Mouse (Mus musculus) embryonic facial prominence, embryonic 15.5 days (tissue): ENCODE measurements around the gene 4930535I16Rik. TPM values are rescaled to one million over a fixed set of nuclear protein-coding genes. Genes with fewer than 3 reads are reported as not detected.
"Not testable (repeated sequence)": the region's sequence is repeated elsewhere in the genome, so short reads cannot be mapped to it uniquely, and the experiment has no call there.

Experiments
- ATAC-seq: fragments of 200-750 bp; cut with Nextera tagmentation; 2 replicates; pipeline ENCODE4 v1.8.0; 2017; ENCODE audit warnings: low read depth, moderate TSS enrichment; ENCODE audit not compliant: insufficient number of reproducible peaks, low FRiP score, low TSS enrichment
- H3K27ac ChIP-seq: fragments of 300-500 bp; sonication (generic); replicated peaks from 2 replicates; pipeline ENCODE4 v1.5.1; 2015; ENCODE audit warnings: mild to moderate bottlenecking, inconsistent platforms
- H3K27me3 ChIP-seq: fragments of 300-500 bp; sonication (generic); 2 replicates; pipeline ENCODE4 v1.6.1; 2015; ENCODE audit warnings: inconsistent platforms
- H3K36me3 ChIP-seq: fragments of 300-500 bp; sonication (generic); 2 replicates; pipeline ENCODE4 v1.6.1; 2015; ENCODE audit warnings: mild to moderate bottlenecking, inconsistent platforms
- H3K4me1 ChIP-seq: fragments of 300-500 bp; sonication (generic); 2 replicates; pipeline ENCODE4 v1.6.1; 2015; ENCODE audit warnings: inconsistent platforms
- H3K4me2 ChIP-seq: fragments of 300-500 bp; sonication (generic); replicated peaks from 2 replicates; pipeline ENCODE4 v1.6.1; 2015; ENCODE audit warnings: mild to moderate bottlenecking, inconsistent platforms
- H3K4me3 ChIP-seq: fragments of 300-500 bp; sonication (generic); replicated peaks from 2 replicates; pipeline ENCODE4 v1.5.1; 2015; ENCODE audit warnings: mild to moderate bottlenecking, inconsistent platforms
- H3K9ac ChIP-seq: fragments of 300-500 bp; sonication (generic); 2 replicates; pipeline ENCODE4 v1.6.1; 2015; ENCODE audit warnings: inconsistent platforms
- H3K9me3 ChIP-seq: fragments of 300-500 bp; sonication (generic); replicated peaks from 2 replicates; pipeline ENCODE4 v1.6.1; 2016; ENCODE audit warnings: inconsistent platforms
- WGBS: fragments of 180-500 bp; shearing (Covaris S2); methylation state at CpG from one replicate; pipeline ENCODE4 v1.1.7; 2015; 5-methylcytosine and 5-hydroxymethylcytosine counted together
- polyA plus RNA-seq: library from polyadenylated mRNA; unstranded; fragments of >200 nt; fragmentation: Nextera tagmentation; extraction: Ambion mirVana; gene quantifications from 2 replicates; pipeline ENCODE4 v1.2.1, GENCODE M21; 2015

The 4930535I16Rik gene
- polyA plus RNA-seq, 1 experiment from 2014 or later, result not detected

DNA sequence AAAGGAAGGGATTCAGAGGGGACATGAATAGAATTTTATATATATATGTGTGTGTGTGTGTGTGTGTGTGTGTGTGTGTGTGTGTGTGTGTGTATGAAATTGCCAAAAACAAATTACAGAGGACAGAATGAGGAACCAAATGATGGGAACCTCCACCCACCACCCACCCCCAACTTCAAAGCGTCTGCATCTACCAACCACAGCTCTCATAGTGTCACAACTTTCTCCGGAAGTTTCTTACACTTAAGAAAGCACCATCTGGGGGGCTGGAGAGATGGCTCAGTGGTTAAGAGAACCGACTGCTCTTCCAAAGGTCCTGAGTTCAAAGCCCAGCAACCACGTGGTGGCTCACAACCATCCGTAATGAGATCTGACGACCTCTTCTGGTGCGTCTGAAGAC lies 23.1 kb upstream of the 4930535I16Rik start:
- ATAC-seq, H3K4me2 ChIP-seq, H3K27ac ChIP-seq, H3K27me3 ChIP-seq, H3K4me1 ChIP-seq, H3K4me3 ChIP-seq, H3K9ac ChIP-seq, H3K9me3 ChIP-seq: not testable (repeated sequence)
- 71% methylated on average over 7 of the region's 7 CpGs for WGBS
- H3K36me3 ChIP-seq, result peaks cover 14% of the 10 kb centered on the region

DNA sequence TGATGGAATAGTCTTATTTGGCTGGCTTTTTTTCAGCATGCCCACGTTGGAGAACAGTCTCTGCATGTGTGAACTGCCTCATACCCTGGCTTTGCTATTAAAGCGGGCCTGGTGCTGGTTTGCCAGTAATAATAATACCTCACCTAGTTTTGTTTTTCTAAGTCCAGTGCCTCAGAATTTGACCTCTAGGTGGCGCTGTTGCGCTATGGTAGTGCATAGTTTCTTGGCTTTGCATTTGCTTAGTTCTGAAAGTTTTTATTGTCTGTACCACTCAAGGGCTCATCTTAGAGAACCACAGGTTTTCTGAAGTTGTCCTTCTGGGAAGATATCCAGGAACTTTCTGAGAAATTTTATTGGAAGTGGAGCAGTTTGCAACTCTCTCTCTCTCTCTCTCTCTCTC lies 22.0 kb upstream of the 4930535I16Rik start:
- H3K4me2 ChIP-seq, result no peak overlapping the region

DNA sequence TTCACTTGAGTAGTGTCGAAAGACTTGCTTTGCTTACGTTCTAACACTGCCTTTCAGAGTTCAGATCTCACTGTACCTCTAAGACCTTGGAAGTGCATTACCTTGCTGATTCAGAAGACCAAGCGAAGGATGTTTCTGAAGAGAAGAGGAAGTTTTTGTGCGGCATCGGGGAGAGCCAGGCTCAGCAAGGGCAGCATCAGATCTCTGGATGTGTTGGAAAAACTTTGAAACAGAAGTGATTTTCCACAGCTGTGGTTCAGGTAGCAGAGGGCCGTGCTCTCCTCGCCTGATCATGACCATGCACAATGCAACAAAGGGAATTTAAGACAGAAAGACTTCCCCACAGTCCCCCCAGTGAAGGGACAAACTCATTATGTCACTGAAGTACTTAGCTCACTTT lies 18.2 kb upstream of the 4930535I16Rik start:
- Histone ChIP-seq H3K9ac (no peak overlapping the region), H3K4me1 (no peaks in the 10 kb centered on the region), H3K4me2 (no peak overlapping the region), H3K4me3 (no peak overlapping the region), H3K27ac (no peak overlapping the region), H3K27me3 (no peaks in the 10 kb centered on the region), H3K9me3 (no peaks in the 10 kb centered on the region), H3K36me3 (peaks cover 53% of the 10 kb centered on the region)
- WGBS, result 85% methylated on average over 7 of the region's 7 CpGs
- ATAC-seq, result no peak

More for the DNA sequence above, 22.0 kb upstream of the 4930535I16Rik start:
- Histone ChIP-seq H3K4me3 (no peak overlapping the region), H3K27ac (no peak overlapping the region), H3K27me3 (no peaks in the 10 kb centered on the region), H3K36me3 (peaks cover 24% of the 10 kb centered on the region), H3K4me1 (no peaks in the 10 kb centered on the region), H3K9me3 (no peaks in the 10 kb centered on the region), H3K9ac (no peak overlapping the region)
- 9% methylated on average over 4 of the region's 4 CpGs for WGBS
- no peak for ATAC-seq

DNA sequence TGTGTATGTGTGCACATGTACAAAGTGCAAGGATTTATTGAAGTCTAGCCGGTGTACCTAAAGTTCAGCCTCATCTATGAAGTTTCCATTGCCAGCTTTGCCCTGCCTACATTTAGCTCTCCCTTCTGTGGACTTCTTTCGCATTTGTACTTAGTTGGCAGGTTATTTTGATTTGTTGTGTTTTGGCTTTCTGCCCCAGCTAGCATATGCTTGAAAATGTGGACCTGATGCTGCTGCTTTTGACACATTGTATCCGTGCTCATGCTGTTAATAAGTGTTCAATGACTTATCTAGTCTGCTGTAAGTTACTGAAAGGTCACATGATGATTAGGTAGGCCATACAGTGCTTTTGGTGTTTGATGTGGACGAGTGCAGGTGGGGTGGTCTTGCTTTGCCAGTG lies 16.5 kb upstream of the 4930535I16Rik start:
- H3K36me3 ChIP-seq, result peaks cover 68% of the 10 kb centered on the region
- no peak for ATAC-seq
- no peaks in the 10 kb centered on the region for H3K9me3 ChIP-seq
- no peak overlapping the region for H3K9ac ChIP-seq
- H3K4me2 ChIP-seq, result no peak overlapping the region
- H3K27ac ChIP-seq, result no peak overlapping the region
- H3K27me3 ChIP-seq, result no peaks in the 10 kb centered on the region
- 83% methylated on average over 4 of the region's 4 CpGs for WGBS
- H3K4me1 ChIP-seq, result no peaks in the 10 kb centered on the region
- H3K4me3 ChIP-seq, result no peak overlapping the region

DNA sequence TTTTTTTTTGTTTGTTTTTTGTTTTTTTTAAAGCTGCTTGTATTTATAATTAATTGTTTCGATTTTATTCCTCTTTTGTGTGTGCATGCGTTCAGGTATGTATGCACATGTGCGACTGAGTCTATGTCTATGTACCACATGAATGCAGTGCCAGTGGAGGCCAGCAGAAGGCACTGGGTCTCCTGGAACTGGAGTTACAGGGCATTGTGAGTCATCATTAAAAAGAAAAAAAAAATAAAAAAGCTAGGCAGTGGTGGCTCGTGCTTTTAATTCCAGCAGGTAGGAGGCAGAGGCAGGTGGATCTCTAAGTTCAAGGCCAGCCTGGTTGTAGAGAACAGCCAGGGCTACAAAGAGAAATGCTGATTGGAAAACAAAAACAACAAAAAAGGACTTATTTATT lies 12.2 kb upstream of the 4930535I16Rik start:
- H3K4me2 ChIP-seq, result no peak overlapping the region
- H3K9ac ChIP-seq, result no peak overlapping the region
- ATAC-seq, result no peak
- no peaks in the 10 kb centered on the region for H3K4me1 ChIP-seq
- WGBS, result 93% methylated on average over 4 of the region's 4 CpGs
- H3K27ac ChIP-seq, result no peak overlapping the region
- H3K36me3 ChIP-seq, result peaks cover 81% of the 10 kb centered on the region
- H3K4me3 ChIP-seq, result no peak overlapping the region
- H3K9me3 ChIP-seq, result no peaks in the 10 kb centered on the region
- H3K27me3 ChIP-seq, result no peaks in the 10 kb centered on the region

DNA sequence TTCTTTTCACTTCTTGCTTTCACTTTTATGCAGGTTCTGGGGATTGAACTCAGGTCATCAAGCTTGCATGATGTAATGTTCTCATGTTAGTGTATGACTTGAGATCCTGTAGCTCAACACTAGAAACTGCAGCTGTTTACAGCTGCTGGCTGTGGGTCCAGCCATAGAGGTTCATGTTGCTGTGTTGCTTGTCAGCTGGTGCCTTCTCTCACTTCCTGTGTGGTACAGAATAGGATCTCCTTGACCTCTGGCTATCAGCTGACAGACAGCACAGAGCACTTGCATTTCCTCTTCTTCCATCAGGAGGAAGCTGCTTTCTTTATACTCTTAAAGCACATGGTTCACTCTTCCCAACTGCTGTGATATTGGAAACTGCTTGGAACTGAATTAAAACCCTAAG lies 10.1 kb upstream of the 4930535I16Rik start:
- Histone ChIP-seq H3K9ac (no peak overlapping the region), H3K9me3 (no peaks in the 10 kb centered on the region), H3K4me1 (no peaks in the 10 kb centered on the region), H3K27me3 (no peaks in the 10 kb centered on the region), H3K27ac (no peak overlapping the region), H3K4me3 (no peak overlapping the region), H3K36me3 (peaks cover 78% of the 10 kb centered on the region), H3K4me2 (no peak overlapping the region)
- no peak for ATAC-seq

DNA sequence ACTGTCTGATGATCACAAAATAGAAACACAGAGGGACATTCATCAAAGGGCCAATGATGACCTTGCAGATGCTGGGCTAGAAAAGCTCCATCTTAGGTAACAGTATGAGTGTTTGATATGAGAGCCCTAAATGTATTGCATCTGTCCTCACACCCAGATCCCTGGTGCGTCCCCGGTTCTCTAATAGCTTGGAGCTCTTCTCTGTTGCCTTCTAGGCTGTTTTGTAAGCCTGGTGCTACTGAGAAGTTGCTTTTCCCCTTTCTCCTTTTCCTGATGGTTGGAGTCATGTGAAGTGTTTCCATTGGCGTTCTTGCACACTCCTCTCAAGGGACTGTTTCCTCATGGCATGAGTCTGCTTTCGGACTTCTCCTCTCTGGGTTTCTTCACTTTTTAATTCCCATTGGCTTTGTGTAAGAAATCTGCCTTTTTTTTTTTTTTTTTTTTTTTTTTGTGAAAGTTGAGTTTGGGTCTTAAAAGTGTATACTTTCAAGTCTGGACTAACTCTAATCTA lies 3.3 kb upstream of the 4930535I16Rik start:
- Histone ChIP-seq H3K9ac (no peak overlapping the region), H3K27me3 (no peaks in the 10 kb centered on the region), H3K4me1 (peaks cover 14% of the 10 kb centered on the region), H3K4me2 (no peak overlapping the region), H3K4me3 (no peak overlapping the region), H3K36me3 (peaks cover 45% of the 10 kb centered on the region), H3K27ac (no peak overlapping the region), H3K9me3 (no peaks in the 10 kb centered on the region)
- 93% methylated on average over 4 of the region's 4 CpGs for WGBS
- ATAC-seq, result no peak

DNA sequence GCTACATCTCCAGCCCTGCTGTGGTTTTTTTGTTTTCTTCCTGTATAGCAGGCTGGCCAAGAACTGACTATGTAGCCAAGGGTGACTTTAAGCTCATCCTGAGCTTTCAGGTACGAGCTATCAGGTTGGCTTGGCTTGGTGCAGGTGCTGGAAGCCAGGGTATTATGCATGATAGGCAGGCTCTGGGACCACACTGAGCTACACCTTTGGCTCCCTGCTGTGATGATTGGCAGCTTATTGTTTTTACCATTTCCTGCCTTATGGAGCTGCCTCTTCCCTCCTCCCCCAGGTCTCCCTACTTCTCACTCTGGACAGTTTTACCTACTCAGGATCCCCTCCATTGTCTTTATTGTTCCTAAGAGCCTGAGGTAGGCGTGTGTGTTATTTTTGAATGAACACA lies 1.0 kb upstream of the 4930535I16Rik start:
- no peak overlapping the region for H3K27ac ChIP-seq
- 72% methylated on average over 2 of the region's 2 CpGs for WGBS
- no peaks in the 10 kb centered on the region for H3K27me3 ChIP-seq
- peaks cover 30% of the 10 kb centered on the region for H3K36me3 ChIP-seq
- H3K4me2 ChIP-seq, result peak overlapping the region; percentile 79
- ATAC-seq, result no peak
- H3K4me3 ChIP-seq, result peak overlapping the region; percentile 99; the same call in 1 of the 2 replicates
- peaks cover 17% of the 10 kb centered on the region for H3K4me1 ChIP-seq
- H3K9ac ChIP-seq, result no peak overlapping the region
- no peaks in the 10 kb centered on the region for H3K9me3 ChIP-seq

DNA sequence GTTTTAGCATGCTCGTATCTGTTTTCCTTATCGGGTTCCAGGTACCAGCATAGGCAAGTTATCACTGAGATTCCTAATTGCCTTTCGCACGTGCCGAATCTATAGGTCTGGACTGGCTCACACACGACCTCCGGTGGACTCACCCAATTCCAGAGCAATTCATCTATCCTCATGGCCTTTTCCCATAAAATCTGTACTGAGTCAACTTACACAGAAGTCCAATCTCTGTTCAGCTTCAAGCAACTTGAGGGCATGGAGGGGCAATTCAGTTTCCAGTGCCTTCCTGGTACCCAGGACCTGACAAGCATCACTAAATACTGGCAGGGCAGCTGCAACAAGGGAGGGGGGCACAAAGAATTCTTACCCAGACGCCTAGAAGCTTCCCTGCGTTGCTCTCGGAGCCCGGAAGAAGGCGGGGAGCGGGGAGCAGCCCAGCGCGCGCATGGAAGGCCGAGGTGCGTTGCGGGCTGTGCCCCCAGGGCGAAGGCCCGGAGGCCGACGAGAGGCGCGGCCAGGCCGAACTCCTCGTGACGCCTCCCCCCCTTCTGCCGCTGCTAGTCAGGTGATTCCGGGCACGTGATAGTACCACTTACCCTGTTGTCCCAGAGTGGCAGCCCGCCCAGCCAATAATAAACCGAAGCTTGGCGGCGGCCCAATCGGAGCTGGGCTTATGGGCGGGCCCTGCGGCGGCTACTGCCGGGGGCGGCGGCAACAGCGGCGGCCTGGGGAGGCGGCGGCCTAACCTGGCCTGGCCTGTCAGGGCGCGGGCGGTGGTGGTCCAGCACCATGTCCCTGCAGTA lies 874 bp downstream of the 4930535I16Rik start, which contains the start of gene Rragc:
Gene Rragc, plus strand, starts transcription at position 699 of the 800 bp plus-strand sequence.
- WGBS, result under 1% methylated on average over 49 of the region's 49 CpGs
- peak within 1 kb of the TSS; percentile 84 for H3K27ac ChIP-seq
- H3K9ac ChIP-seq, result peak within 1 kb of the TSS; percentile 92
- H3K4me2 ChIP-seq, result peak within 1 kb of the TSS; percentile 79
- ATAC-seq, result peak; percentile 99
- peak within 1 kb of the TSS; percentile 99 for H3K4me3 ChIP-seq
- H3K4me1 ChIP-seq, result peaks cover 22% of the 10 kb centered on the region
- H3K36me3 ChIP-seq, result peaks cover 30% of the 10 kb centered on the region
- H3K9me3 ChIP-seq, result no peaks in the 10 kb centered on the region
- no peaks in the 10 kb centered on the region for H3K27me3 ChIP-seq

DNA sequence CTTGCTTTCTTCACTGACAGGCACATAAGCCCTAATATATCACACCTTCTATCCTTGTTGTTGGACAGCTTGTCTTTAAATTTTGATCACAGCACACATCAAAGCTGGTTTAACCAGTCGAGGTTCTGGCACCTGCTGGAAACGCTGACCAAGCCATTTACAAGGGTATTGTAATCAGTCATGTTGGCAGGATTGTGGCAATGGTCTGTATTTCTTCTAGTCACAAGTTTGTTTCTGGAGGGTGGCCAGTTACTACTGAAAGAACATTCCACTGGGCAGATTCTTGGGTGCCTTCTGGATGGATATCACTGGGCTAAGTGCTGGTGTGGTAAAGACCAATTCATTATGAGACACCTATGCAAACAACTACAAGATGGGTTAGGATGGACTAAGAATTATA lies 5.4 kb downstream of the 4930535I16Rik start:
- Histone ChIP-seq H3K27ac (no peak overlapping the region), H3K4me3 (no peak overlapping the region), H3K4me2 (no peak overlapping the region), H3K36me3 (peaks cover 23% of the 10 kb centered on the region; the same call in 1 of the 2 replicates), H3K9me3 (no peaks in the 10 kb centered on the region), H3K4me1 (peaks cover 13% of the 10 kb centered on the region; the same call in 1 of the 2 replicates), H3K9ac (no peak overlapping the region), H3K27me3 (no peaks in the 10 kb centered on the region)
- ATAC-seq, result no peak
- WGBS, result 70% methylated on average over 2 of the region's 2 CpGs

DNA sequence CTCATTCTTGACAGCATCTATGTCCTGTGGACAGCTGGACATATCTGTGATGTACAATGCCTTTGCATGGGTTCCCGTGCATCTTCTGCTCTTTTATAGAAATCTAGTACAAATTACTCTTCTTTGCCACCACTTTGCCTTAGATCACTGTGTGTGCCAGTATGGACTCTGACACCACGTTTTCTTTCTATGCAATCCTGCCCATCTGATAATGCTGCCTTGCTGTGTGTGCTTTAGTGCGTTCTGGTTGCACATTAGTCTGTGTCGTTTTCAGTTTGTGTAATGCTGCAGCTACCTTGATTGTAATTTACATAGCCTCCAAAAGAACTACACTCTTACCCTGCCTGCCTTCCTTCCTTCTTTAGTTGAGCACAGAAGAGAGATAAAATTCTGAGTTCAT lies 6.3 kb downstream of the 4930535I16Rik start:
- H3K36me3 ChIP-seq, result peaks cover 23% of the 10 kb centered on the region; the same call in 1 of the 2 replicates
- WGBS, result 87% methylated on average over 4 of the region's 4 CpGs

More for the DNA sequence above, 6.3 kb downstream of the 4930535I16Rik start:
- Histone ChIP-seq H3K4me1 (peaks cover 15% of the 10 kb centered on the region; the same call in 1 of the 2 replicates), H3K27me3 (no peaks in the 10 kb centered on the region), H3K27ac (no peak overlapping the region), H3K9ac (no peak overlapping the region), H3K4me3 (no peak overlapping the region), H3K9me3 (no peaks in the 10 kb centered on the region), H3K4me2 (no peak overlapping the region)
- no peak for ATAC-seq
